Mouse (Mus musculus) right cerebral cortex, adult 18-20 months (tissue): ENCODE measurements around the gene Pramef25.
"Not testable (repeated sequence)": the region's sequence is repeated elsewhere in the genome, so short reads cannot be mapped to it uniquely, and the experiment has no call there.

ENCODE experiments used
- DNase-seq: peaks from one replicate; pipeline ENCODE4 v3.0.0; 2022; ENCODE audit warnings: mixed read lengths

The Pramef25 gene

DNA sequence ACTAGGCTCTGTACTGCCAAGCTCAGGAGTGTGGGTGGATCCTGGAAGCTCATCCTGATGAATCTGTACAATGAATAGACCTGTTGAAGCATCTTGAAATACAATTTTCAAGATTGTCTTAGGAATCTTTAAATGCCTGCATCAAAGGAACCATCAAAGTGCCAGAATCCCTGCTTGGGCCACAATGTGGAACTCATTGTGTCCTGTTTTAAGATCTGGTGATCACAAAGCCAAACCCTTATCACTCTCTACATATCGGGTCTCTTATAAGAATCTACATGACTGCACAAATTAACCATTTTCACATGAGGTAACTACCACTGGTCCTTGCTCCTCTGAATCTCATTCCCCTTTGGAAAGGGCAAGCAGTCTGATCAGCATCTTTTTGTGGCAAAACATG is at the start of gene Pramef25:
TSS of gene Pramef25 (minus strand) at position 101 of the 400 bp plus-strand sequence.
- not testable (repeated sequence) for DNase-seq

GRCm38 (mm10) chr4:143994269-143994668 is 43.5 kb upstream of the Pramef25 start, which contains the start of gene Pramef17:
TSS of gene Pramef17 (minus strand) at chr4:143994369.
- DNase-seq = not testable (repeated sequence)

GRCm38 (mm10) chr4:143988126-143988525 is 37.3 kb upstream of the Pramef25 start:
- DNase-seq = peak; percentile 52

GRCm38 (mm10) chr4:143987475-143987941 is 36.7 kb upstream of the Pramef25 start:
- peak; percentile 23 for DNase-seq

DNA sequence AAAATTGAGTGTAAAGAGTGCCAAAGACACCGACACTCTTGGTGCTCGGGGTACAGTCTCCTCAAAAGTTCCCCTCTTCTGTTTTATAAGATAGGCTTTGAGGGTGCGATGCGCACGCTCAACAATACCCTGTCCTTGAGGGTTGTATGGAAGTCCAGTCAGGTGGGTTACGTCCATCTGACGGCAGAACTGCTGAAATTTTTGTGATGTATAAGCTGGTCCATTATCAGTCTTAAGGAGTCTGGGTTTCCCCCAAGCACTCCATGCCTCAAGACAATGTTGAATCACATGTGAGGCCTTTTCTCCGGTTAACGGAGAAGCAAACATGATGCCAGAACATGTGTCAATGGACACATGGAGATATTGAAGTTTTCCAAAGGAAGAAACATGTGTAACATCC is 34.9 kb upstream of the Pramef25 start:
- DNase-seq = peak; percentile 21

- DNase-seq = peak; percentile 1
Measured at GRCm38 (mm10) chr4:143985165-143985564, 34.3 kb upstream of the Pramef25 start.

DNA sequence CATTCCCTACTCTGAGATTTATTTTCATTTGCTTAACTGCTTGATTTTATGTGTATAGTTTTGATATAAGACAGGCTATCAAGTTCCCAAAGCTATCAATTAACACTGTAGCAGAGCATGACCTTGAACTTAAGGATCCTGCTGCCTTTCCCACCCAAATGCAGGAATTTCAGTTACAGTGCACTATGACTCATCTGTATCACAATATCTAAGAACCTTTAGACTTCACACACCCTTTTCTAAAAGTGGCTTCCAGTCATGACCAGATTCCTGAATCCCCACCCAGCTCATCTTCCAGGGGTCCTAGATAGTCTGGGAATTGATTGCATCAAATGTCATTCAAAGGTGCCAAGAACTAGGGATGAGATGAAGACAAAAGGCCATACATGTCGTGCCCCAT is 32.6 kb upstream of the Pramef25 start:
- not testable (repeated sequence) for DNase-seq

- DNase-seq = not testable (repeated sequence)
Measured at GRCm38 (mm10) chr4:143966850-143967249, 16.0 kb upstream of the Pramef25 start, which contains the start of gene Gm13101. TSS of gene Gm13101 (minus strand) at chr4:143966950.

DNA sequence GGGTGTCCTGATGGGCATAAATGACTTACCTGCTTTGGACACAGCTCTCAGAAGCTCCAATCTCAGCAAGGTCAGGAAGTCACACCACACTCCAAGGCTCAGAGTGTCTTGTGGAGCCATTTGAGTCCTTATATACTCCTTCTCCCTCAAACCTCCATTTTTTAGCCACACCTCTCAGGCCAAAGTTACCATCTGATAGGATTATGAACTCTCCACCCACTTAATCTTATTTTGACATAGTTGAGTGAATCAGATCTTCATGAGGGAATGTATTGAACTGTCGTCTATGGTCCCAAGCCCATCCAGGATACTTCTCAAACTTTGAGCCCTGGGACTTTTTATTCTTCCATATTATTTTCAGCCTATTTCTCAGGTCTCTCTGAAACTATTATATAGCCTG is 50.5 kb downstream of the Pramef25 start, which contains the start of gene Pramef6:
TSS of gene Pramef6 (minus strand) at position 101 of the 400 bp plus-strand sequence.
- not testable (repeated sequence) for DNase-seq
